Mouse (Mus musculus): Measurements from ENCODE around the gene Hcst. TPM values are rescaled to one million over a fixed set of nuclear protein-coding genes. Genes with fewer than 3 reads are reported as not detected.

Gene Hcst
- 0.53 and 0.99 TPM in 2 replicates for polyA plus RNA-seq (2014; fragmentation: Nextera tagmentation; extraction: Ambion mirVana)

DNA sequence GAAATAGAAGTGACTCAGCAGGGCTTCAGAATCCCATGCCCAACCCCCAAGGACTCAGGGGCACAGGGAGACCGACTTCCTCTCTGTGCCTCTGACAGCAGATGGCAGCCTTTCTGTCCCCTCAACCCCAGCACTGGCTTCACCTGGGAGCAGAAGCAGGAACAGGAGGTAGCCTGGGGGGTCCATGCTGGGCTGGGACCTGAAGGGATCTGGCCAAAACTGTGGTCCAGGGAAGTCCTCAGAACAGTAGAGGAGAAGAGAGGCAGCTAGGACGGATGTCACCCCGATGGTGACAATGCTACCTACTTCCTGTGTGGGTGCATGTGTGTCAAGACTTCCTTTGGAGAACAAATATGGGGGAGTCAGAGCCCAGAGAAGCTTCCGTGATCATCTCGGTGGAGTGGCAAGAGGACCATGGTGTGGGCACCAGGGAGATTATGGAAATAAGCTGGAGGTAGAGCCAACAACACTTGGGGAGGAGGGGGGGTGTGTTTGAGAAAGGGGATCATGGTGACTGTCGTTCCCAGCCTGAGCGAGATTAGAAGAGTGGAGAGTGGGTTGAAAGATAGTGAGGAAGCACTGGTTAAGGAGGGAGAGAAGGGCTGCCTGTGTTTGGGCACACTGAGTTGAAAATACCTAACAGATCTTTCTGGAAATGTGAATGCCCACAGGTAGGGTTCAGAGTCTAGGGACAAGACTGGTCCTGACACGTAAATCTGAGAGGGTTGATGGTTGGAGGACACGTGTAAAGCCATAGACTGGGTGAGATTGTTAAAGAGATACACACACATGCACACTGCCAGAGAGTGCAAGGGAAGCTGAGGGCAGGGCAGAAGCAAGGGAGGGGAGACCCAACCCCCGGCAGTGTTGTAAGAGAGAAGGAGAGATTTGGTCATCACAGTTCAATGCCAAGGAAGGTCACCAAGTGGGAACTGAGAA lies at the start of gene Hcst:
Hcst (minus strand) TSS at position 294 of the 939 bp plus-strand sequence.
- Histone ChIP-seq H3K4me2 (no peak within 1 kb of the TSS), H3K9me3 (replicated peaks; ENCODE audit: control insufficient read depth, low read length) (no peaks in the 10 kb centered on the region), H3K27ac (ENCODE audit: low read depth, low read length) (no peak within 1 kb of the TSS), H3K9ac (ENCODE audit: low read depth, low read length) (no peak within 1 kb of the TSS), H3K4me3 (ENCODE audit: low read depth, low read length) (no peak within 1 kb of the TSS), H3K4me1 (ENCODE audit: control insufficient read depth, insufficient read depth, low read length) (no peaks in the 10 kb centered on the region; the same call in 1 of the 2 replicates), H3K36me3 (ENCODE audit: control insufficient read depth, insufficient read depth, low read length) (no peaks in the 10 kb centered on the region), H3K27me3 (ENCODE audit: control insufficient read depth, insufficient read depth, low read length) (peaks cover 7% of the 10 kb centered on the region; the same call in 1 of the 2 replicates)
- WGBS (ENCODE audit: insufficient replicate concordance): 59% methylated on average over 10 of the region's 10 CpGs
- ATAC-seq (replicated peaks; ENCODE audit: insufficient number of reproducible peaks, low FRiP score, low TSS enrichment): no peak

DNA sequence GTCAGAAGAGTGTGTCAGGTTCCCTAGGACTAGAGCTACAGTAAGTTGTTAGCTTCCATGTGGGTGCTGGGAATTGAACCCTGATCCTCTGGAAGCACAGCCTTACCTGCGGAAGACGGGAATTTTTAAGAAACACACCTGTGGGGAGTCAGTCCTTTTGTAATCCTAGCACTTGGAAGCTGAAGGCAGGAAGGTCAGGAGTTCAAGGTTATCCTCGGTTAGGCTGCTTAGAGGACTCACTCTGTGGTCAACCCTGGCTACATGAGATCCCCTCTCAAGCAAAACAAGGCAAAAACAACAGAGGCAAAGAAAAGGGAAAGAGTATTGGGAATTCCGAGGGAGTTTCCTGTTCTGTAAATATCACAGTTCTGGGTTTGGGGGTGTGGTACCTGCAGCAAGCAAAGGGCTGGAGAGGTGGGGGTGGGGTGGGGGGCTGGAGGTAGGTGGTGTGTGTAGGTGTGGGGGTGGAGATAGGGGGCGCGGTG lies 45.2 kb upstream of the Hcst start:
- Histone ChIP-seq H3K27me3 (ENCODE audit: control insufficient read depth, insufficient read depth, low read length) (peaks cover 81% of the 10 kb centered on the region), H3K4me3 (ENCODE audit: low read depth, low read length) (no peak overlapping the region), H3K4me1 (ENCODE audit: control insufficient read depth, insufficient read depth, low read length) (peaks cover 6% of the 10 kb centered on the region), H3K4me2 (no peak overlapping the region), H3K9ac (ENCODE audit: low read depth, low read length) (no peak overlapping the region), H3K9me3 (replicated peaks; ENCODE audit: control insufficient read depth, low read length) (no peaks in the 10 kb centered on the region), H3K27ac (ENCODE audit: low read depth, low read length) (no peak overlapping the region), H3K36me3 (ENCODE audit: control insufficient read depth, insufficient read depth, low read length) (no peaks in the 10 kb centered on the region)
- 11% methylated on average over 5 of the region's 6 CpGs for WGBS (ENCODE audit: insufficient replicate concordance)
- no peak for ATAC-seq (replicated peaks; ENCODE audit: insufficient number of reproducible peaks, low FRiP score, low TSS enrichment)

DNA sequence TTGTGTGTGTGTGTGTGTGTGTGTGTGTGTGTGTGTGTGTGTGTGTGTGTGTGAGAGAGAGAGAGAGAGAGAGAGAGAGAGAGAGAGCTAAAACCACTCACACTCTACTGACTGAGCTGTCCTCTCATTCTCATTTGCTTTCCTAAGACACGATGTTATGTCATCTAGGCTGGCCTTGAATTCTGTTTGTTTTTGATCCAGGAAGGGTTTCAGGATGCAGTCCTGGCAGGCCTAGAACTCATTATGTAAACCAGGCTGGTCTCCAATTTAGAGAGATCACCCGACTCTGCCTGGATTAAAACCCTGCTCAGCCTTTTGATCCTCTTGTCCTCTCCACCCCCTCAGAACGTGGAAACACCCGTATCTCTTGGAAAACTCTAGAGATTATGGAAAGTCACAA lies 44.3 kb upstream of the Hcst start:
- H3K9ac ChIP-seq (ENCODE audit: low read depth, low read length): no peak overlapping the region
- H3K4me3 ChIP-seq (ENCODE audit: low read depth, low read length): no peak overlapping the region
- no peak overlapping the region for H3K27ac ChIP-seq (ENCODE audit: low read depth, low read length)
- H3K27me3 ChIP-seq (ENCODE audit: control insufficient read depth, insufficient read depth, low read length): peaks cover 89% of the 10 kb centered on the region
- H3K36me3 ChIP-seq (ENCODE audit: control insufficient read depth, insufficient read depth, low read length): no peaks in the 10 kb centered on the region
- no peak for ATAC-seq (replicated peaks; ENCODE audit: insufficient number of reproducible peaks, low FRiP score, low TSS enrichment)
- H3K4me2 ChIP-seq: no peak overlapping the region
- H3K9me3 ChIP-seq (replicated peaks; ENCODE audit: control insufficient read depth, low read length): no peaks in the 10 kb centered on the region
- WGBS (ENCODE audit: insufficient replicate concordance): 27% methylated on average over 4 of the region's 4 CpGs
- peaks cover 6% of the 10 kb centered on the region for H3K4me1 ChIP-seq (ENCODE audit: control insufficient read depth, insufficient read depth, low read length)

DNA sequence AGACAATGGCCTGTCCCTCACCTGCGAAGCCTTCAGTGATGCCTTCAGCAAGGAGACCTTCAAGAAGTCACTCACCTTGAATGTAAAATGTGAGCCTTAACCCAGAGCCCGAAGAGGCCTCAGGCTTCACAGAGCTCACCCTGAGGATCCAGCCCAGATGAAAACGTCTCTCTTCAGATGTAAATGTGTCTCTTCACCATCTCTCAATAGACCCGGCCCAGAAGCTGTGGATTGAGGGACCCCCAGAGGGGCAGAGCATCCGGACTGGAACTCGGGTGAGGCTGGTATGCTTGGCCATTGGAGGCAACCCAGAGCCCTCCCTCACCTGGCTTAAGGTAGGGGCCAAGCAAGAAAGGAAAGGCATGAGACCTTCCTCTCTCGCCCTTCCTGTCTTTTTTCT lies 43.9 kb upstream of the Hcst start:
- Histone ChIP-seq H3K4me3 (ENCODE audit: low read depth, low read length) (no peak overlapping the region), H3K27me3 (ENCODE audit: control insufficient read depth, insufficient read depth, low read length) (peaks cover 91% of the 10 kb centered on the region), H3K9me3 (replicated peaks; ENCODE audit: control insufficient read depth, low read length) (no peaks in the 10 kb centered on the region), H3K9ac (ENCODE audit: low read depth, low read length) (no peak overlapping the region), H3K4me1 (ENCODE audit: control insufficient read depth, insufficient read depth, low read length) (peaks cover 6% of the 10 kb centered on the region), H3K27ac (ENCODE audit: low read depth, low read length) (no peak overlapping the region), H3K36me3 (ENCODE audit: control insufficient read depth, insufficient read depth, low read length) (no peaks in the 10 kb centered on the region), H3K4me2 (no peak overlapping the region)
- no peak for ATAC-seq (replicated peaks; ENCODE audit: insufficient number of reproducible peaks, low FRiP score, low TSS enrichment)
- WGBS (ENCODE audit: insufficient replicate concordance): 28% methylated on average over 7 of the region's 7 CpGs

DNA sequence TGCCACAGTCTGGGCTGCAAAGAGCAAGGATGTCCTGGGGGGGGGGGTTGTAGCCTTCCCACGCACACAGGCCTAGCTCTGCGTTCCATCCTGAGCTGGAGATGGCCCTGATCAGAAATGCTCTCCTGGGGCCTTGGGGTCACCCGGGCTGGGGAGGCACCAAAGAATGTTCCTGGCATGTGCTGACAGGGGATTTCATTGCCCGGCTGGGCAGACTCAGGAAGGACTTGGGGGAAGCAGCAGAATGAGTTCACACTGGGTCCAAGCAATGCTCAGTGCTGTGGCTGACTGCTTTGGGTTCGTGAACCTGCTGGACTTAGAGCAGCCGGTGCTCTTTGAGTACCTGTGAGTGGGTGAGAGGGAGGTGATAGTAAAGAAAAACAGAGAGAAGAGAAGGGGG lies 39.8 kb upstream of the Hcst start:
- Histone ChIP-seq H3K36me3 (ENCODE audit: control insufficient read depth, insufficient read depth, low read length) (no peaks in the 10 kb centered on the region), H3K27me3 (ENCODE audit: control insufficient read depth, insufficient read depth, low read length) (peaks cover 95% of the 10 kb centered on the region), H3K9ac (ENCODE audit: low read depth, low read length) (no peak overlapping the region), H3K9me3 (replicated peaks; ENCODE audit: control insufficient read depth, low read length) (no peaks in the 10 kb centered on the region), H3K4me2 (no peak overlapping the region), H3K4me3 (ENCODE audit: low read depth, low read length) (no peak overlapping the region), H3K4me1 (ENCODE audit: control insufficient read depth, insufficient read depth, low read length) (no peaks in the 10 kb centered on the region), H3K27ac (ENCODE audit: low read depth, low read length) (no peak overlapping the region)
- 33% methylated on average over 6 of the region's 6 CpGs for WGBS (ENCODE audit: insufficient replicate concordance)
- ATAC-seq (replicated peaks; ENCODE audit: insufficient number of reproducible peaks, low FRiP score, low TSS enrichment): no peak

DNA sequence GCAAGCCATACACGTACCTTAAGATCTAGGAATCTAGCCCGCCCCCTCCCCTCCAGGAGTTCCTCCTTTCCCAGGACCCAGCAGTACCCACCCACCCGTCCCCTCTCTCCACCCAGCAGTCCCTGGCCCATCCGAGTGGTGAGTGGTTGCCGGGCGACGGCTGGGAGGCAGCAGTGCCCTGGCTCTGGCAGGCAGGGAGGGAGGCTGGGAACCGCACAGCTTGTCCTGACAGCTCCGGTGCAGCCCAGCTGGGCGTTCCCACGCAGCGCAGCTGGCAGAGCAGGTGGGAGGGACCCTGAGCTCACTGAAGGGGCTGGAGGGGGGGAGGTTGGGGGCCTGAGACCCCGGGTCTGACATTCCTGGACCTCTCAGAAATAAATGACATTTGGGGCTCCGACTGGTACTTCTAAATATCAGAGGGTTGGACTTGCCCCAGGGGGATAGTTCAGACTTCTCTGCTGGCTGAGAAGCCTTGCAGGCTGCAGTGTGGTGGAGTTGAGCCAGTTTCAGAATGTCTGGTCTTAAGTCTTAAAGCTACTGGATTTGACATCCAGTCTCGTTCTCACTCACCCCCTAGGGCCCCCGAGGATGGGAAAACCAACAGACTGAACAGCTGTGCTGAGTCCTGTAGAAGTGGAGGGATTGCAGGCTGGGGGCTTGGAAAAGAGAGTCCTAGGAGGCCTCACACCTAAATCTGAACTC lies 38.1 kb upstream of the Hcst start, which contains the start of the genes Kirrel2 and Nphs1:
Kirrel2 (minus strand) TSS at position 62 of the 702 bp plus-strand sequence.
Nphs1 (plus strand) TSS at position 687 of the 702 bp plus-strand sequence.
- Histone ChIP-seq H3K36me3 (ENCODE audit: control insufficient read depth, insufficient read depth, low read length) (no peaks in the 10 kb centered on the region), H3K27ac (ENCODE audit: low read depth, low read length) (no peak within 1 kb of the TSS), H3K9ac (ENCODE audit: low read depth, low read length) (no peak within 1 kb of the TSS), H3K4me2 (peak within 1 kb of the TSS; percentile 14; the same call in 1 of the 2 replicates), H3K27me3 (ENCODE audit: control insufficient read depth, insufficient read depth, low read length) (peaks cover 97% of the 10 kb centered on the region), H3K4me1 (ENCODE audit: control insufficient read depth, insufficient read depth, low read length) (no peaks in the 10 kb centered on the region), H3K4me3 (ENCODE audit: low read depth, low read length) (0 out of 2 replicates have a peak within 1 kb of the TSS, but pooled peaks have one; percentile 1), H3K9me3 (replicated peaks; ENCODE audit: control insufficient read depth, low read length) (no peaks in the 10 kb centered on the region)
- WGBS (ENCODE audit: insufficient replicate concordance): 3% methylated on average over 16 of the region's 16 CpGs
- peak; percentile 53; the same call in 1 of the 2 replicates for ATAC-seq (replicated peaks; ENCODE audit: insufficient number of reproducible peaks, low FRiP score, low TSS enrichment)

DNA sequence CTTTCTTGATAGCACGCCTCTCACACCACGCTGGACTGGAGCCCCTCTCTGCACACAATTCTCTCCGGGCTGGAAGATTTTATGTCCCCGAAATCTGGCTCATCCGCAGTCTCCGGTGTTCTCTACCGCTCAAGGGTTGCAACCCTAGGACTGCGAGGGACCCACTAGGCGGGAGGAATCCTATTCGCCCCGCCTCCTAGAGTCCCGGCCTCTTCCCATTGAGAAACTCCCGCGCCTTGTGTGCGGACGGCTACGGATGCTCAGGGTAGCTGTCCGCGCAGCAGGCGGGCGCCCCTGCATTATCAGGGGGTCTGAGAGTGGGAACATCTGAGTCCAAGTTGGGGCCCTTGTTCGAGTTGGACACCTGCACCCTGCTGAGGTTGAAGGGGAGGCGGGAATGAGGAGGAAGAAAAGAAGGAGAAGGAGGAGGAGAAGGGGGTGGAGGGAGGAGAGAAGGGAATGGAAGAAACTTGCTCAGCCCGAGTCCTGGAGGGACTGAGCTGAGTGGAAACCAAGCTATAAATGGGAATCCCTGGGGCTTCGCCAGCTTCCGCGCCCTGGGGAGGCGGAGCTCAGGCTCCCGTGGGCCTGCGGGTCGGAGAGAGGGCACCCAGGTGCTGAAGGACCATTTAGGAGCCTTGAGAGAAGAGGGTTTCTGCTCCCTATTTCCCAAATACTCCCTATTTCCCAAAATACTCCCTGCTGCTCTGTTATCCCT lies 37.4 kb upstream of the Hcst start:
- WGBS (ENCODE audit: insufficient replicate concordance): under 1% methylated on average over 31 of the region's 31 CpGs
- Histone ChIP-seq H3K4me3 (ENCODE audit: low read depth, low read length) (0 out of 2 replicates have a peak overlapping the region, but pooled peaks have one; percentile 1), H3K36me3 (ENCODE audit: control insufficient read depth, insufficient read depth, low read length) (no peaks in the 10 kb centered on the region), H3K27ac (ENCODE audit: low read depth, low read length) (no peak overlapping the region), H3K9me3 (replicated peaks; ENCODE audit: control insufficient read depth, low read length) (no peaks in the 10 kb centered on the region), H3K9ac (ENCODE audit: low read depth, low read length) (no peak overlapping the region), H3K4me1 (ENCODE audit: control insufficient read depth, insufficient read depth, low read length) (no peaks in the 10 kb centered on the region), H3K4me2 (peak overlapping the region; percentile 14; the same call in 1 of the 2 replicates), H3K27me3 (ENCODE audit: control insufficient read depth, insufficient read depth, low read length) (peaks cover 96% of the 10 kb centered on the region)
- ATAC-seq (replicated peaks; ENCODE audit: insufficient number of reproducible peaks, low FRiP score, low TSS enrichment): no peak

DNA sequence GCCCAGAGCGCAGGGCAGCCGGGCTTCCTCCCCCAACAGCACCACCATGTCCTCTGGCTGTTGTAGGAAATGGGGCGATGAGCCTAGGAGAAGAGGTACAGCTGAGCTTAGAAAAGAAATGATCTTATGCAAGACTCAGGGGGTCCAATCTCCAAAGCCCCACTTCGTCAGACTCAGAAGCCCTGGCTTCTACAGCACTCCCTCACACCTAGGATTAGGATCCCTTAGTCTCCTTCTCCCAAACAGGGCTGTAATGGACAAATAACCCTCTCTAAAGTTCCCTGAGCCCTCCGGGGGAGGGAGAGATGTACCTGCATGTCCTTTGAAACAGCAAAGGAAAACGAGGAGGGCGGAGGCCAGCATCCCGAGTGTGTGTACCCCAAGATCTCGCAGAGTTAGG lies 36.8 kb upstream of the Hcst start:
- Histone ChIP-seq H3K36me3 (ENCODE audit: control insufficient read depth, insufficient read depth, low read length) (no peaks in the 10 kb centered on the region), H3K4me2 (no peak overlapping the region), H3K4me3 (ENCODE audit: low read depth, low read length) (0 out of 2 replicates have a peak overlapping the region, but pooled peaks have one; percentile 1), H3K9me3 (replicated peaks; ENCODE audit: control insufficient read depth, low read length) (no peaks in the 10 kb centered on the region), H3K27ac (ENCODE audit: low read depth, low read length) (no peak overlapping the region), H3K9ac (ENCODE audit: low read depth, low read length) (no peak overlapping the region), H3K27me3 (ENCODE audit: control insufficient read depth, insufficient read depth, low read length) (peaks cover 91% of the 10 kb centered on the region), H3K4me1 (ENCODE audit: control insufficient read depth, insufficient read depth, low read length) (no peaks in the 10 kb centered on the region)
- no peak for ATAC-seq (replicated peaks; ENCODE audit: insufficient number of reproducible peaks, low FRiP score, low TSS enrichment)
- 3% methylated on average over 9 of the region's 9 CpGs for WGBS (ENCODE audit: insufficient replicate concordance)

All from heart, embryonic 11.5 days (tissue).